Mouse (Mus musculus): ENCODE data around the gene Stxbp5.

- TF ChIP-seq CTCF (IDR thresholded peaks at IDR 0.05; ENCODE audit: low read depth, low read length), result no peak; the same call in 1 of the 2 replicates
- TF ChIP-seq POLR2A (IDR thresholded peaks at IDR 0.05; ENCODE audit: extremely low read depth, insufficient read depth, low read length), result no peak
These were observed 33.9 kb downstream of the Stxbp5 start for GRCm38 (mm10) chr10:9866793-9867579.
